Mouse (Mus musculus) frontal cortex, postnatal 25 days (tissue): ENCODE results near the gene Guca2b.
"Not testable (repeated sequence)": the region's sequence is repeated elsewhere in the genome, so short reads cannot be mapped to it uniquely, and the experiment has no call there.

Source experiments
- DNase-seq, 2 experiments: peaks; one replicate each; pipeline ENCODE4 v3.0.0; 2022; ENCODE audit warnings: low spot score in 2 of 2

Gene Guca2b

DNA sequence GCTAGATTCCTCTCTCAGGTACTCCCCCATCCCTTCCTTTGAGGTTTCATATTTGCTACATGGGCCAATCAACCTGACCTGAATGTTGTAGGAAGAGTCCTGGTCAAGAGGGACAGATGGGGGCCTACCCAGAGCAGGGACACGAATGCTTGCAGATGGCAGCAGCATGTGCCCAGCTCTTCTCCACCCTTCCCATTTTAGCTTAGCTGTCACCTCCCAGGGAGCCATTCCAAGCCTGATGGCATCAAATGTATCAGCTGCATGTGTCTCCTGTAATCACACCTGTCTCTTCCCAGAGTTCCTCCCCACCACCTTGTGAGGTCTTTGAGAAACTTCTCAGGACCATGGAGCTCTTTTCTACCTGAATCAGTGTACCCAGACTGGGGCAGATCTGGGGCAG lies 1.7 kb downstream of the Guca2b start:
- no peak for DNase-seq

GRCm38 (mm10) chr4:119642666-119643065 lies 16.1 kb downstream of the Guca2b start:
- no peak for DNase-seq

DNA sequence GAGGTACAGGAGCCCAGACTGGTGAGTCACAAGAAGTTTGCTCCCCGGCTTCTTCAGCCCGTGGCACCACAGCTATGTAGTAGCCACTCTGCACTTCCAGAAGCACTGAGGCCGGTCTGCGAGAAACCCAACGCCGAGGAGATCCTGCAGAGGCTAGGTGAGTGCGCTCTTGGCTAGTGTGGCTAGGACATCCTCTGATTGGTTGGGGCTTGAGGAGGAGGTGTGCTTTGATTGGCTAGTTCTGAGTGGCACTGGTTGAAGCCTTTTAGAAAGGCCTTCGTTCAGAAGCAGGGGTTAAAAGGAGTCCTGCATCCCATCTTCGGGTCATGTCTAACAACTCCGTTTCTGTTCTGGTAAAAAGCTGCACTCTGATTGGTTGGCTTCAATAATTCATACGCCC lies 20.1 kb downstream of the Guca2b start:
- no peak for DNase-seq

- DNase-seq = no peak
Observed at GRCm38 (mm10) chr4:119637946-119638345, 20.8 kb downstream of the Guca2b start.

- DNase-seq = no peak
Observed at GRCm38 (mm10) chr4:119637176-119637845, 21.4 kb downstream of the Guca2b start, which contains the start of gene Guca2a. Gene Guca2a, plus strand, starts transcription at chr4:119637704.

GRCm38 (mm10) chr4:119636731-119637130 lies 22.0 kb downstream of the Guca2b start:
- DNase-seq = no peak

GRCm38 (mm10) chr4:119635686-119636085 lies 23.1 kb downstream of the Guca2b start:
- no peak for DNase-seq

DNA sequence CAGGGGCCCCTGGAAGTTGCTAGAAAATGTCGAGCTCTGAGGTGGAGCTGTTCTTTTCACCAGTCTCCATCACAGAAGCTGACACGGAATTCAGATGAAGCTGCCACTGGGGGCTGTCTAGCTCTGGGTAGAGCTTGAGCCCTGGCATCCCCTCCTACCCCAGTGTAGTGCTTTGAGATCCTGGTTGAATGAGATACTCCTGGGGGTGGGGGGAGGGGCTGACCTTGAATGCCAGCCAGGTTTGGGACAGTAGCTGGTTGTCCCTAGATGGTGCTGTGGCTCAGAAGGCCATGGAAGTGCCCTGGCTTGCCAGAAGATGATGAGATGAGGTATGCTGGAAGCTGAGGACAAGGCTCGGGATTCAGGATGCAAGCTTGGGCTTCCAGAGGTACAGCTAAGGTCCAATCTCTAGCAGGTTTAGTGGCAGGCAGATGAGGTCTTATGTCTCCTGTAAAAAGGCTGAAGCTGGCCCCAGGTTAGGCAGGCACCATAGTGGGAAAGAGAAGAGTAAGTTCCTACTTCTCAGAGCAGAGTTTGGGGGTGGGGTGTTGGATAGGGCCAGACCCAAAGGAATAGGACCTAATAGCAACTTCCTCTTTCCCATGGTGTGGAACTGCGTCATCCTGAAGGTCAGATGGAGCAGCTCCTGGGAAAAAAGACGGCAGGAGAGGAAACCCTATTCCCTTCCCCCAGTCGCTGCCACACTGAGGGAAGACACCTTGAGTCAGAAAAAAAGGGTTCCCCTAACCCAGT lies 23.7 kb downstream of the Guca2b start:
- DNase-seq = peak in 1 of 2 experiments; percentile 3

GRCm38 (mm10) chr4:119633948-119634347 lies 24.8 kb downstream of the Guca2b start:
- no peak for DNase-seq

DNA sequence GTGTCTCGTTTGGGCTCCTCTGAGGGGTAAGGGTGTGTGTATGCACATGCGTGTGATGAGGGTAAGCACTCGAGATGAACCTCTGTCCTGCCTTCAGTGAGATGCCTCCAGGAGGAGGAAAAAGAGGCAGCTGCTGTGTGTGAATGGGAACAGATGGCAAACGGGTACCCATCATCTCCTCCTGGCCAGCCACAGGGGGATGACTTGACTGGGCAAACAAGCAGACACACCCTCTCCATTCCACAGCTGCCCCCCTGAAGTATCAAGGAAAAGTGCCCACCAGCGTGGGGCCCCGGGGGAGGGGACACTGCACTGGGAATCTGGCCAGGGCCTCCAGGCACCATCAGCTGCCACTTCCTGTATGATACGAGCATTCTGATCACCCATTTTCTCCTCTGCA lies 25.4 kb downstream of the Guca2b start:
- DNase-seq = no peak

- DNase-seq = no peak
Observed at GRCm38 (mm10) chr4:119632721-119633120, 26.0 kb downstream of the Guca2b start.

DNA sequence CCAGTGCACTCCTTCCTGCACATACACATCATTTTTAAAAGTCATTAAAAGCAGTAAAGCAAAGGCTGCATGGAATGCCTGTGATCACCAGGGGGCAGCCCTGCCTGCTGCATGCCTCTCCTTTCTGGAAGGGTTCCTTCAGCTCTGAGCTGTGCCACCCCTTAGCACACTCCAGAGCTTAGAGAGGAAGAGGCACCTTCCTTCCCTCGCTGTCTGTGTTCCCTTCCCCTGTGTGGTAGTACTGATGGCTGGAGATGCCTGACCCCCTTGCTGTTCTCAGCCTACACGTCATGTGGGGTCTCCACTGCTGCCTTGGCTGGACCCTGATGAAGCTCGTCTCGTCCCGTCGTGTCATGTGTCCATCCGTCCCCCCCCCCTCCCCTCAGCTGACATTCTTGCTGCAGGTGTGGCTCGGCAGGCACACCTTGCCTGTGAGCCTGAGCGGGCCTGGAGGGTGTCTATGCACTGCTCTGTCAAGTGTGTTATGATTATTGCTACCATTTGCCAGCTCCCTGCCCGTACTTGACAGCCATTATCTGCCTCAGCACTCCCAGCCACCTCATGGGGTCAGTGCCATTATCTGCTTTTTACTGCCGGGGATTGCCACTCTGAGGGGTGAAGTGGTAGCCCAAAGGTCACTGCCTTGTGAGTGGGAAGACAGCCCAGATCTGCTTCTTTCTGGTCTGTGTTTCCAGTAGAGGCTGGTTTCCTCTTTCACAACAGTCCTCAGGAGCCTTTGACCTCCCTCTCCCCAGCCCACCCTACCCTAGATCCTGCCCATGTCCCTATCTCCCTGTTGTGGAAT lies 27.4 kb downstream of the Guca2b start:
- no peak for DNase-seq

GRCm38 (mm10) chr4:119628363-119628762 lies 30.4 kb downstream of the Guca2b start:
- DNase-seq = not testable (repeated sequence)

DNA sequence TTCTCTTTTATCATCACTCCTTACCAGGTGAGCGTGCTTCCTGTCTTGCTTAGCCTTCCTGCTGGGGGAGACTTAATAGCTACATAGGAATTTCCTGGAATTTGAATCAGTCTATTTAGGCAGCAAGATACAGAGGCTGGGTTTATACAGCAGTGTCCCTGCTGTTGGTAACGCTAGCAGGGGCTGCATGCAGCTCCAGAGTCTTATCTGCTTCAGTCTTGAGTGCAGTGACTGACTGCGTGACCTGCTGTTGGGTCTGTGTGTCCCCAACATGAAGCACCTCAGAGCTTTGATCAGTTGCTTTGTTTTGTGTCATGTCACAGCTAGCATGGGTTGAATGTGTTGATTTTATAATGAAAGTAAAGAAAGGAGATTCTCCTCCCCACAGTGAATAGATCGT lies 31.4 kb downstream of the Guca2b start:
- DNase-seq = no peak

GRCm38 (mm10) chr4:119626876-119627275 lies 31.9 kb downstream of the Guca2b start:
- no peak for DNase-seq

DNA sequence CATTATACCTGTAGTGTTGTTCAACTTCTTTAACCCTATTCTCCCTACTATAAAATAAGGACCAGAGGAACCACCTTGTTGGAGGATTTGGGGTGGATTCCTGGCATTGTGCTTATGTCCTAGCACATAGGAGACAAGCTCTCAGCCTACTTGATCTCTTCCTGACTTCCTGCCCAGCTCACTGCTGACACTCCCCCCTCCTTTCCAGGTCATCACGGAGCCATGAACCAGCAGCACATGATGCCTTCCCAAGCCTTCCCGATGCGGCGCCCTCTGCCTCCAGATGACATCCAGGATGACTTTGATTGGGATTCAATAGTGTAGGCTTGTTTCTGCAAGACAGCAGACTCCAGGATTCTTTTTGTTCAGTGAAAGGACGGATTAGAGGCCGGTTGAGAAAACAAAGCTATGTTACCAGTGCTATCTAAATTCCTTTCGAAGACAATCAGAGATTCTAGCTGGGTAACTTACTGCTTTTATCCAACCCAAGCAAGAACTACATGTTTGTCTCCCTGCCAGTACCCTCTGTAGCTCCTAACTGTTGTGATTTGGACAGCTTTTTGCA lies 32.6 kb downstream of the Guca2b start:
- DNase-seq = no peak

DNA sequence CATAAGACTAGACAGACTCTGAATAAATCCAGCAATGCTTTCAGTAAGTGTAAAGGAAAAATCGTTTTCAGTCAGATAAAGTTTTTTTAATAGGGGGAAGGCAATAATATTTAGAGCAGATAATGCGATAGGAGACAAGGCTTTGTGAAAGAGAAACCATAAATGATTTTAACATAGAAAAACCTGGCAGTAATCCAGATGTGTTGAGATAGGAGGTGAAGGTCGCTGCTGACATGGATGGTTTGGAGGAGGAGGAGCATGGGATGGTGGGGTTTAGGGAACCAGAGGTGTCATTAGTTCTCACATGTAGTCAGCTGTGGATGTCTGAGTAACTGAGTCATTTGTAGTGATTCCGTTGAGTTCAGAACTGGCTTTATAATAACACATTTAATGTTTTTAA lies 44.0 kb downstream of the Guca2b start:
- DNase-seq = no peak

- no peak for DNase-seq
Observed at GRCm38 (mm10) chr4:119614078-119614477, 44.7 kb downstream of the Guca2b start.

GRCm38 (mm10) chr4:119609488-119609887 lies 49.3 kb downstream of the Guca2b start:
- no peak for DNase-seq
